Mouse (Mus musculus) midbrain, embryonic 10.5 days (tissue): ENCODE data around the gene Pabpc1l. TPM values are rescaled to one million over a fixed set of nuclear protein-coding genes. Genes with fewer than 3 reads are reported as not detected.

Experiments
- DNase-seq: peaks from one replicate; pipeline ENCODE4 v3.0.0-alpha.2; 2017; ENCODE audit warnings: low spot score
- H3K27ac ChIP-seq: fragments of 300-500 bp; sonication (generic); replicated peaks from 2 replicates; pipeline ENCODE4 v1.5.1; 2016; ENCODE audit warnings: mild to moderate bottlenecking
- H3K27me3 ChIP-seq: fragments of 300-500 bp; sonication (generic); 2 replicates; pipeline ENCODE4 v1.6.1; 2016; ENCODE audit warnings: low read depth, mild to moderate bottlenecking; ENCODE audit not compliant: poor library complexity, severe bottlenecking
- H3K36me3 ChIP-seq: fragments of 300-500 bp; sonication (generic); 2 replicates; pipeline ENCODE4 v1.6.1; 2016; ENCODE audit warnings: mild to moderate bottlenecking, moderate library complexity
- H3K4me1 ChIP-seq: fragments of 300-500 bp; sonication (generic); 2 replicates; pipeline ENCODE4 v1.6.1; 2016
- H3K4me3 ChIP-seq: fragments of 300-500 bp; sonication (generic); 2 replicates; pipeline ENCODE4 v1.5.1; 2016; ENCODE audit warnings: mild to moderate bottlenecking, moderate library complexity
- H3K9me3 ChIP-seq: fragments of 300-500 bp; sonication (generic); replicated peaks from 2 replicates; pipeline ENCODE4 v1.6.1; 2016; ENCODE audit warnings: mild to moderate bottlenecking
- WGBS: fragments of 180-500 bp; shearing (Covaris S2); methylation state at CpG from one replicate; pipeline ENCODE4 v1.1.7; 2016; 5-methylcytosine and 5-hydroxymethylcytosine counted together
- polyA plus RNA-seq: library from polyadenylated mRNA; unstranded; fragments of >200 nt; fragmentation: Nextera tagmentation; extraction: Ambion mirVana; gene quantifications from 2 replicates; pipeline ENCODE4 v1.2.1, GENCODE M21; 2016

Pabpc1l gene
- polyA plus RNA-seq, 1 experiment from 2014 or later: 1.4 TPM

- no peak overlapping the region for H3K4me3 ChIP-seq
- peaks cover 17% of the 10 kb centered on the region for H3K4me1 ChIP-seq
- no peak for DNase-seq
- H3K27ac ChIP-seq: no peak overlapping the region
- no peaks in the 10 kb centered on the region for H3K27me3 ChIP-seq
- peaks cover 34% of the 10 kb centered on the region for H3K36me3 ChIP-seq
- H3K9me3 ChIP-seq: no peaks in the 10 kb centered on the region
- WGBS: 91% methylated on average over 8 of the region's 8 CpGs
These were observed 51.7 kb downstream of the Pabpc1l start for GRCm38 (mm10) chr2:164076874-164077425.

- no peak for DNase-seq
- Histone ChIP-seq H3K36me3 (peaks cover 43% of the 10 kb centered on the region), H3K27me3 (no peaks in the 10 kb centered on the region), H3K4me3 (no peak overlapping the region), H3K27ac (no peak overlapping the region), H3K4me1 (peaks cover 17% of the 10 kb centered on the region), H3K9me3 (no peaks in the 10 kb centered on the region)
- 91% methylated on average over 5 of the region's 5 CpGs for WGBS
These were observed 52.6 kb downstream of the Pabpc1l start for GRCm38 (mm10) chr2:164077875-164078274.

- WGBS: 94% methylated on average over 6 of the region's 6 CpGs
- H3K4me1 ChIP-seq: peaks cover 15% of the 10 kb centered on the region
- H3K9me3 ChIP-seq: no peaks in the 10 kb centered on the region
- H3K4me3 ChIP-seq: no peak overlapping the region
- H3K36me3 ChIP-seq: peaks cover 59% of the 10 kb centered on the region
- no peak for DNase-seq
- no peak overlapping the region for H3K27ac ChIP-seq
- no peaks in the 10 kb centered on the region for H3K27me3 ChIP-seq
These were observed 54.2 kb downstream of the Pabpc1l start for GRCm38 (mm10) chr2:164079488-164079887.

GRCm38 (mm10) chr2:164081577-164081976, 56.3 kb downstream of the Pabpc1l start:
- DNase-seq: no peak
- Histone ChIP-seq H3K27me3 (no peaks in the 10 kb centered on the region), H3K4me3 (no peak overlapping the region), H3K9me3 (no peaks in the 10 kb centered on the region), H3K36me3 (peaks cover 74% of the 10 kb centered on the region), H3K27ac (no peak overlapping the region), H3K4me1 (no peaks in the 10 kb centered on the region)
- 95% methylated on average over 10 of the region's 10 CpGs for WGBS

GRCm38 (mm10) chr2:164082175-164082574, 56.9 kb downstream of the Pabpc1l start:
- Histone ChIP-seq H3K27ac (no peak overlapping the region), H3K27me3 (no peaks in the 10 kb centered on the region), H3K4me1 (no peaks in the 10 kb centered on the region), H3K9me3 (no peaks in the 10 kb centered on the region), H3K36me3 (peaks cover 80% of the 10 kb centered on the region), H3K4me3 (no peak overlapping the region)
- no peak for DNase-seq
- WGBS: 95% methylated on average over 10 of the region's 10 CpGs

- DNase-seq: no peak
- H3K9me3 ChIP-seq: no peaks in the 10 kb centered on the region
- H3K4me3 ChIP-seq: no peak overlapping the region
- WGBS: 95% methylated on average over 19 of the region's 19 CpGs
- no peaks in the 10 kb centered on the region for H3K27me3 ChIP-seq
- no peak overlapping the region for H3K27ac ChIP-seq
- no peaks in the 10 kb centered on the region for H3K4me1 ChIP-seq
- H3K36me3 ChIP-seq: peaks cover 96% of the 10 kb centered on the region
These were observed 58.5 kb downstream of the Pabpc1l start for GRCm38 (mm10) chr2:164083609-164084341.

- Histone ChIP-seq H3K9me3 (no peaks in the 10 kb centered on the region), H3K4me3 (no peak overlapping the region), H3K27me3 (no peaks in the 10 kb centered on the region), H3K36me3 (peaks cover 100% of the 10 kb centered on the region), H3K4me1 (no peaks in the 10 kb centered on the region), H3K27ac (no peak overlapping the region)
- WGBS: 90% methylated on average over 7 of the region's 7 CpGs
- no peak for DNase-seq
These were observed 59.1 kb downstream of the Pabpc1l start for GRCm38 (mm10) chr2:164084342-164084700.

- Histone ChIP-seq H3K4me1 (no peaks in the 10 kb centered on the region), H3K27ac (no peak overlapping the region), H3K4me3 (no peak overlapping the region), H3K36me3 (peaks cover 99% of the 10 kb centered on the region), H3K27me3 (no peaks in the 10 kb centered on the region), H3K9me3 (no peaks in the 10 kb centered on the region)
- WGBS: 94% methylated on average over 6 of the region's 6 CpGs
- DNase-seq: no peak
These were observed 62.3 kb downstream of the Pabpc1l start for GRCm38 (mm10) chr2:164087416-164088017.

GRCm38 (mm10) chr2:164089508-164089907, 64.3 kb downstream of the Pabpc1l start:
- Histone ChIP-seq H3K4me1 (no peaks in the 10 kb centered on the region), H3K27ac (no peak overlapping the region), H3K9me3 (no peaks in the 10 kb centered on the region), H3K4me3 (no peak overlapping the region), H3K27me3 (no peaks in the 10 kb centered on the region), H3K36me3 (peaks cover 92% of the 10 kb centered on the region)
- no peak for DNase-seq
- 88% methylated on average over 4 of the region's 4 CpGs for WGBS

- no peaks in the 10 kb centered on the region for H3K27me3 ChIP-seq
- H3K4me3 ChIP-seq: no peak overlapping the region
- no peaks in the 10 kb centered on the region for H3K4me1 ChIP-seq
- peaks cover 84% of the 10 kb centered on the region for H3K36me3 ChIP-seq
- H3K27ac ChIP-seq: no peak overlapping the region
- WGBS: 84% methylated on average over 7 of the region's 7 CpGs
- no peaks in the 10 kb centered on the region for H3K9me3 ChIP-seq
- DNase-seq: no peak
These were observed 68.9 kb downstream of the Pabpc1l start for GRCm38 (mm10) chr2:164094152-164094551.

- Histone ChIP-seq H3K4me1 (no peaks in the 10 kb centered on the region), H3K9me3 (no peaks in the 10 kb centered on the region), H3K27me3 (no peaks in the 10 kb centered on the region), H3K36me3 (peaks cover 88% of the 10 kb centered on the region), H3K27ac (no peak overlapping the region), H3K4me3 (no peak overlapping the region)
- DNase-seq: no peak
- WGBS: 96% methylated on average over 11 of the region's 11 CpGs
These were observed 73.5 kb downstream of the Pabpc1l start for GRCm38 (mm10) chr2:164098603-164099250.
